Mouse (Mus musculus) embryonic fibroblast, embryonic 13.5 days (primary cell): ENCODE results near the gene Gm20388.

Experiments used
- CTCF ChIP-seq: IDR thresholded peaks from 2 replicates; pipeline ENCODE4 v1.5.1; 2011; ENCODE audit warnings: mild to moderate bottlenecking, control low read depth, low read length, moderate library complexity, borderline replicate concordance; ENCODE audit not compliant: insufficient read depth
- POLR2A ChIP-seq: IDR thresholded peaks from 2 replicates; pipeline ENCODE4 v1.6.1; 2011; ENCODE audit warnings: low read depth, mild to moderate bottlenecking, control low read depth, low read length, moderate library complexity

DNA sequence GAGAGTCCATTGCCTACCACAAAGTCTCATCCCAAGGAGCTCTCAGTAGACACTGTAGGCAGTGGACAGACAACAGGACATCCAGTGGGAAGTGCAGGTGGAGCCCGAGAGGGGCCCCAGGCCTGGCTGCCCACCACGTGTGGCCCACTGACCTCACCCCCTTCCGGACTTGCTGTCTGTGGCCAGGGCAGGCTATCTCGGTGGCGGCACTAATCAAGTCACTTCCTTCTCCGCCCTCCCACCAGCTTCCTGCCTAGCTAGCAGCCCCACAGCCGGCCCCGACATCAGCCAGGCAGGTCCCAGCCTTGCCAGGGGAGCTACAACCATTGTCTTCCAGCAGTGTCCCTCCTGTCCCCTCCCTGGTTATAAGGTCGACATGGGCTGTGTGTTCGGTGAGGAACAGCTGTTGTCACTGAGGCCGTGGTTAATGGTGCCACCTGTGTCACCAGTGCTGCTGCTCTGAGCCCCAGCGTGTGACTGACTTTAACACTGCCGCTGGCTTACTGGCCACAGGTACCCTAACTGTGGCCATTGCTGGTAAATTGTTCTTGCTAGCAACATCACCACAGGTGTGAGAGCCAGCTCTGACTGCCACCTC lies 2404.4 kb downstream of the Gm20388 start:
- TF ChIP-seq CTCF: no peak
- TF ChIP-seq POLR2A: no peak
